Mouse (Mus musculus) liver, adult 2 months (tissue): ENCODE data around the gene Tceanc2. TPM values are rescaled to one million over a fixed set of nuclear protein-coding genes. Genes with fewer than 3 reads are reported as not detected.

ENCODE experiments used
- DNase-seq: peaks from one replicate; pipeline ENCODE4 v3.0.0-alpha.2; 2011; ENCODE audit warnings: low read depth, low spot score; ENCODE audit errors: extremely low read depth
- H3K27ac ChIP-seq: fragments of 200-500 bp; replicated peaks from 2 replicates; pipeline ENCODE4 v1.5.1; 2012; ENCODE audit warnings: low read depth, mild to moderate bottlenecking, control low read depth, inconsistent platforms, low read length; ENCODE audit not compliant: insufficient read depth
- H3K27me3 ChIP-seq: fragments of 200-500 bp; 2 replicates; pipeline ENCODE4 v1.6.1; 2012; ENCODE audit warnings: mild to moderate bottlenecking, moderate library complexity, low read length, inconsistent platforms; ENCODE audit not compliant: control insufficient read depth, insufficient read depth
- H3K36me3 ChIP-seq: fragments of 200-500 bp; 2 replicates; pipeline ENCODE4 v1.6.1; 2012; ENCODE audit warnings: low read length, inconsistent platforms; ENCODE audit not compliant: control insufficient read depth, insufficient read depth
- H3K4me1 ChIP-seq: fragments of 200-500 bp; 2 replicates; pipeline ENCODE4 v1.6.1; 2011; ENCODE audit warnings: low read length; ENCODE audit not compliant: control insufficient read depth, insufficient read depth
- H3K4me3 ChIP-seq: fragments of 200-500 bp; 2 replicates; pipeline ENCODE4 v1.5.1; 2011; ENCODE audit warnings: low read depth, mild to moderate bottlenecking, control low read depth, low read length, moderate library complexity; ENCODE audit not compliant: insufficient read depth
- H3K79me2 ChIP-seq: fragments of 200-500 bp; 2 replicates; pipeline ENCODE4 v1.6.1; 2012; ENCODE audit warnings: inconsistent platforms, mild to moderate bottlenecking, low read length, moderate library complexity; ENCODE audit not compliant: control insufficient read depth, insufficient read depth
- H3K9ac ChIP-seq: fragments of 200-500 bp; 2 replicates; pipeline ENCODE4 v1.6.1; 2012; ENCODE audit warnings: low read depth, mild to moderate bottlenecking, control low read depth, inconsistent platforms, low read length
- CTCF ChIP-seq: fragments of 200-500 bp; IDR thresholded peaks from 2 replicates; pipeline ENCODE4 v1.5.1; 2011; ENCODE audit warnings: low read depth, low read length, control low read depth
- POLR2A ChIP-seq: fragments of 200-500 bp; IDR thresholded peaks from 2 replicates; pipeline ENCODE4 v1.6.1; 2011; ENCODE audit warnings: low read length, control low read depth; ENCODE audit not compliant: insufficient read depth; ENCODE audit errors: extremely low read depth
- WGBS: fragments of 180-500 bp; shearing (Covaris S2); methylation state at CpG from one replicate; pipeline ENCODE4 v1.1.7; 2018; 5-methylcytosine and 5-hydroxymethylcytosine counted together
- polyA plus RNA-seq: library from polyadenylated mRNA; depleted of rRNA; stranded (reverse); fragments of >200 nt; gene quantifications from 2 replicates; pipeline ENCODE4 v1.2.3, GENCODE M21; 2012
- total RNA-seq: library from RNA; depleted of rRNA; stranded (reverse); fragments of >200 nt; gene quantifications from 2 replicates; pipeline ENCODE4 v1.2.3, GENCODE M21; 2014

Gene Tceanc2
- total and polyA plus RNA-seq, 2 experiments: 5.3 to 6.6 TPM

GRCm38 (mm10) chr4:107108291-107108731 lies 70.6 kb downstream of the Tceanc2 start:
- Histone ChIP-seq H3K27ac (no peak overlapping the region), H3K9ac (no peak overlapping the region), H3K27me3 (no peaks in the 10 kb centered on the region), H3K36me3 (no peaks in the 10 kb centered on the region), H3K4me1 (no peaks in the 10 kb centered on the region), H3K4me3 (no peak overlapping the region), H3K79me2 (no peaks in the 10 kb centered on the region)
- TF ChIP-seq POLR2A: no peak
- no peak for TF ChIP-seq CTCF
- 59% methylated on average over 13 of the region's 13 CpGs for WGBS
- DNase-seq: no peak

- H3K4me1 ChIP-seq: no peaks in the 10 kb centered on the region
- H3K79me2 ChIP-seq: no peaks in the 10 kb centered on the region
- H3K27ac ChIP-seq: no peak overlapping the region
- H3K9ac ChIP-seq: no peak overlapping the region
- no peaks in the 10 kb centered on the region for H3K36me3 ChIP-seq
- 91% methylated on average over 16 of the region's 16 CpGs for WGBS
- no peak for TF ChIP-seq POLR2A
- no peak for TF ChIP-seq CTCF
- no peaks in the 10 kb centered on the region for H3K27me3 ChIP-seq
- no peak for DNase-seq
- no peak overlapping the region for H3K4me3 ChIP-seq
These were observed 72.1 kb downstream of the Tceanc2 start for GRCm38 (mm10) chr4:107106777-107107176.

- no peak for DNase-seq
- H3K36me3 ChIP-seq: no peaks in the 10 kb centered on the region
- no peak overlapping the region for H3K9ac ChIP-seq
- no peaks in the 10 kb centered on the region for H3K79me2 ChIP-seq
- no peaks in the 10 kb centered on the region for H3K4me1 ChIP-seq
- TF ChIP-seq CTCF: no peak
- TF ChIP-seq POLR2A: no peak
- H3K27me3 ChIP-seq: no peaks in the 10 kb centered on the region
- H3K4me3 ChIP-seq: no peak overlapping the region
- no peak overlapping the region for H3K27ac ChIP-seq
- WGBS: 81% methylated on average over 8 of the region's 8 CpGs
These were observed 76.7 kb downstream of the Tceanc2 start for GRCm38 (mm10) chr4:107102220-107102619.

- H3K79me2 ChIP-seq: no peaks in the 10 kb centered on the region
- 87% methylated on average over 17 of the region's 17 CpGs for WGBS
- H3K36me3 ChIP-seq: no peaks in the 10 kb centered on the region
- no peak for DNase-seq
- no peak overlapping the region for H3K4me3 ChIP-seq
- H3K27ac ChIP-seq: no peak overlapping the region
- H3K27me3 ChIP-seq: no peaks in the 10 kb centered on the region
- TF ChIP-seq POLR2A (no peak), CTCF (no peak)
- no peaks in the 10 kb centered on the region for H3K4me1 ChIP-seq
- no peak overlapping the region for H3K9ac ChIP-seq
These were observed 80.0 kb downstream of the Tceanc2 start for GRCm38 (mm10) chr4:107098791-107099525.

GRCm38 (mm10) chr4:107098375-107098774 lies 80.5 kb downstream of the Tceanc2 start:
- Histone ChIP-seq H3K9ac (no peak overlapping the region), H3K27ac (no peak overlapping the region), H3K36me3 (no peaks in the 10 kb centered on the region), H3K79me2 (no peaks in the 10 kb centered on the region), H3K4me3 (no peak overlapping the region), H3K4me1 (no peaks in the 10 kb centered on the region), H3K27me3 (no peaks in the 10 kb centered on the region)
- DNase-seq: no peak
- TF ChIP-seq CTCF (no peak), POLR2A (no peak)
- whole genome bisulfite sequencing: 76% methylated on average over 10 of the region's 10 CpGs

- no peaks in the 10 kb centered on the region for H3K36me3 ChIP-seq
- TF ChIP-seq CTCF (no peak), POLR2A (no peak)
- H3K27ac ChIP-seq: no peak overlapping the region
- DNase-seq: no peak
- no peaks in the 10 kb centered on the region for H3K79me2 ChIP-seq
- H3K27me3 ChIP-seq: no peaks in the 10 kb centered on the region
- 69% methylated on average over 15 of the region's 15 CpGs for WGBS
- no peak overlapping the region for H3K9ac ChIP-seq
- no peak overlapping the region for H3K4me3 ChIP-seq
- no peaks in the 10 kb centered on the region for H3K4me1 ChIP-seq
These were observed 81.0 kb downstream of the Tceanc2 start for GRCm38 (mm10) chr4:107097871-107098270.
